Mouse (Mus musculus): Measurements from ENCODE around the gene Clhc1. TPM values are rescaled to one million over a fixed set of nuclear protein-coding genes. Genes with fewer than 3 reads are reported as not detected.

The Clhc1 gene
- polyA plus RNA-seq, 1 experiment from 2014 or later, result 0.15 TPM

DNA sequence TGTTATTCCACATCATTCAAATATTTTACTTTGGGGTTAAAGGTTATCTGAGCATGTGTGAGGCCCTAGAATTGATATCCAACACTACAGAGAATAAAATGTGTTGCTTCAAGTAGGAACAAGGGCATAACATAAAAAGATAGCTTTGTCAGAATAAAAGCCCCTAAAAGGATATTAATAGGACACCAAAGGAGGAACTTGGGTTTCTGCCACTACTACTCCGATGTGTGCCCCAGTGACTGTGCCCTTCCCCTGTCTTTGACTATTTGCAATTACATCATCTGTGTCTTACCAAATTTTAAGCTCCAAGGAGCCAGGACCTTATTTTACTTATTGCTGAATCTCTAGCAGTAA, 1.7 kb downstream of the Clhc1 start:
- Histone ChIP-seq H3K27me3 (replicated peaks; ENCODE audit: control insufficient read depth, insufficient read depth, low read length) (no peaks in the 10 kb centered on the region), H3K36me3 (ENCODE audit: control insufficient read depth, insufficient read depth, low read length) (0 out of 2 replicates have a peak, but pooled peaks cover 4% of the 10 kb centered on the region), H3K27ac (ENCODE audit: low read length) (no peak overlapping the region), H3K9me3 (ENCODE audit: control insufficient read depth, low read length) (no peaks in the 10 kb centered on the region), H3K9ac (ENCODE audit: low read depth, low read length) (no peak overlapping the region), H3K4me2 (ENCODE audit: low read depth, low read length) (no peak overlapping the region), H3K4me3 (ENCODE audit: low read length) (no peak overlapping the region), H3K4me1 (ENCODE audit: control insufficient read depth, insufficient read depth, low read length) (peaks cover 5% of the 10 kb centered on the region; the same call in 1 of the 2 replicates)
- WGBS, result 82% methylated on average over 1 of the region's 1 CpGs
- no peak for ATAC-seq

DNA sequence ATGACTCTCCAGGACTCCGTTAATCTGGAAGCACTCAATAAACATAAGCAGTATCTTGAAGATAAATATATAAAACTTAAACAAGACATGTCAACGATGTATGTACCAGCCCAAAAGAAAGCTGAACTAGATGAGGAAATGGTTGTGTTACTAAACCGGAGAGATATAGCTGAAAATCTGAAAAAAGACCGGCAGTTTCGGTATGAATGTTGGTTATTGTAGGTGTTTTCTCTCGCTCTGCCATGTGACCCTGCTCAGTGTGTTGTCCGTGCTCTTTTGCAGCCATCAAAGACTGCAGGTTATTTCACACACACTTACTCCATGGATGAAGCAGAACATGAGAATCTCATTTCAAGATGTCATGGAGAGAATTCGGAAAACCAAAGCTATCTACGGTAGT, 12.7 kb downstream of the Clhc1 start:
- Histone ChIP-seq H3K4me1 (ENCODE audit: control insufficient read depth, insufficient read depth, low read length) (no peaks in the 10 kb centered on the region), H3K36me3 (ENCODE audit: control insufficient read depth, insufficient read depth, low read length) (no peaks in the 10 kb centered on the region), H3K4me3 (ENCODE audit: low read length) (no peak overlapping the region), H3K4me2 (ENCODE audit: low read depth, low read length) (no peak overlapping the region), H3K27me3 (replicated peaks; ENCODE audit: control insufficient read depth, insufficient read depth, low read length) (no peaks in the 10 kb centered on the region), H3K27ac (ENCODE audit: low read length) (no peak overlapping the region), H3K9me3 (ENCODE audit: control insufficient read depth, low read length) (no peaks in the 10 kb centered on the region), H3K9ac (ENCODE audit: low read depth, low read length) (no peak overlapping the region)
- ATAC-seq, result no peak
- WGBS, result 84% methylated on average over 9 of the region's 9 CpGs

DNA sequence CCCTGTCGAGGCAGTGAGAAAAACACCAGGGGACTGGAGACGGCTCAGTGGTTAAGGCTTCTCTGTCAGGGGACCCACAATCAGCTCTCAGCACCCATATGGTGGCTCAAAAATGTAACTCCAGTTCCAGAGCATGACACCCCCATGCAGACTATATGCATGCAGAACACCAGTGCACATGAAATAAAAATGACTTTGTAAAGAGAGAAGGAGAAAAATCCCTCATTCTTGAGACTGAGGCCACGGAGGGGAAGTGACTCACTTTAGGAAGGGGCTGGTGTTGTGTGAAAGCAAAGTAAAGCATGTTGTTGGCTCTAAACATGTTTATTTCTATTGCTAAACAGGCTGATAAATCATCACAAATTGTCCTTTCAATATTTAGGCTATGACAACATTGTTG, 13.2 kb downstream of the Clhc1 start:
- H3K9ac ChIP-seq (ENCODE audit: low read depth, low read length), result no peak overlapping the region
- H3K9me3 ChIP-seq (ENCODE audit: control insufficient read depth, low read length), result no peaks in the 10 kb centered on the region
- no peaks in the 10 kb centered on the region for H3K4me1 ChIP-seq (ENCODE audit: control insufficient read depth, insufficient read depth, low read length)
- H3K4me2 ChIP-seq (ENCODE audit: low read depth, low read length), result no peak overlapping the region
- no peaks in the 10 kb centered on the region for H3K36me3 ChIP-seq (ENCODE audit: control insufficient read depth, insufficient read depth, low read length)
- 86% methylated on average over 3 of the region's 3 CpGs for WGBS
- H3K27me3 ChIP-seq (replicated peaks; ENCODE audit: control insufficient read depth, insufficient read depth, low read length), result no peaks in the 10 kb centered on the region
- no peak for ATAC-seq
- no peak overlapping the region for H3K27ac ChIP-seq (ENCODE audit: low read length)
- no peak overlapping the region for H3K4me3 ChIP-seq (ENCODE audit: low read length)

DNA sequence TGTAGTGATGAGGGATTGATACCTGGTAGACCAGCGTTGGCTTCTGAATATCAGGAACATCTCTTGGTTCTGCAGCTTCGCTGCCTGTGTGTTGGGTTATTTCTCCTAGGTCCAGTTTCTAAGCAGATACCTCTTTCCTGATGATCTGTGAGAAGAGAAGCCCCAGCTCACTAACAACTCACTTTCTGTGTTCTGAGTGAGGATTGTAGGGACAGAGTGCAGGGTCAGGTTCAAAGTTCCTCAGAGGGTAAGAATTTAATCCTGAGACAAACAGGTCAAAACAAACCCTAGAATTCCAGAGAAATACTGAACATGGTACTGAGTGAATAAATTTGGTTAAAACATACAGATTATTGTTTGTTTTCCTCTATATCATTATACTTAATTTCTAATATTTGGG, 15.7 kb downstream of the Clhc1 start:
- Histone ChIP-seq H3K27me3 (replicated peaks; ENCODE audit: control insufficient read depth, insufficient read depth, low read length) (no peaks in the 10 kb centered on the region), H3K36me3 (ENCODE audit: control insufficient read depth, insufficient read depth, low read length) (no peaks in the 10 kb centered on the region), H3K4me2 (ENCODE audit: low read depth, low read length) (no peak overlapping the region), H3K27ac (ENCODE audit: low read length) (no peak overlapping the region), H3K4me3 (ENCODE audit: low read length) (no peak overlapping the region), H3K9ac (ENCODE audit: low read depth, low read length) (no peak overlapping the region), H3K9me3 (ENCODE audit: control insufficient read depth, low read length) (no peaks in the 10 kb centered on the region), H3K4me1 (ENCODE audit: control insufficient read depth, insufficient read depth, low read length) (no peaks in the 10 kb centered on the region)
- WGBS, result 89% methylated on average over 2 of the region's 2 CpGs
- ATAC-seq, result no peak

DNA sequence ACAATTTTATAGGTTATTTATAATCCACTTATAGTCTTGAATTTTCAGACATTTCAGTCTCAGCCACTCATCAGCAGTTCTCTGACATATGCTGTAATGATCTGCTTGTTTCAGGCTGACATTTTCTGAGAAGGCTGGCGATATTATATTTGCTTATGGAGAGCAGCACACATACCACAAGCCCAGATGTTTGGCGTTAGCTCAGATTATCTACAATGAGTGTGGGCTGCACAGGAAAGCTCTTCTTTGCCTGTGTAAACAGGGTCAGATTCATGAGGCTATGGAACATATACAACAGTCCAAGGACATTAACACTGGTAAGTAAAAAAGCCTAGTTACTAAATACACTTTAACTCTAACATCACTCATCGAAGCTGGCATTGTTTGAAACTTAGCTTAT, 23.8 kb downstream of the Clhc1 start:
- Histone ChIP-seq H3K4me1 (ENCODE audit: control insufficient read depth, insufficient read depth, low read length) (no peaks in the 10 kb centered on the region), H3K4me2 (ENCODE audit: low read depth, low read length) (no peak overlapping the region), H3K4me3 (ENCODE audit: low read length) (no peak overlapping the region), H3K9ac (ENCODE audit: low read depth, low read length) (no peak overlapping the region), H3K27ac (ENCODE audit: low read length) (no peak overlapping the region), H3K36me3 (ENCODE audit: control insufficient read depth, insufficient read depth, low read length) (no peaks in the 10 kb centered on the region), H3K27me3 (replicated peaks; ENCODE audit: control insufficient read depth, insufficient read depth, low read length) (no peaks in the 10 kb centered on the region), H3K9me3 (ENCODE audit: control insufficient read depth, low read length) (no peaks in the 10 kb centered on the region)
- no peak for ATAC-seq
- 37% methylated on average over 3 of the region's 3 CpGs for WGBS

DNA sequence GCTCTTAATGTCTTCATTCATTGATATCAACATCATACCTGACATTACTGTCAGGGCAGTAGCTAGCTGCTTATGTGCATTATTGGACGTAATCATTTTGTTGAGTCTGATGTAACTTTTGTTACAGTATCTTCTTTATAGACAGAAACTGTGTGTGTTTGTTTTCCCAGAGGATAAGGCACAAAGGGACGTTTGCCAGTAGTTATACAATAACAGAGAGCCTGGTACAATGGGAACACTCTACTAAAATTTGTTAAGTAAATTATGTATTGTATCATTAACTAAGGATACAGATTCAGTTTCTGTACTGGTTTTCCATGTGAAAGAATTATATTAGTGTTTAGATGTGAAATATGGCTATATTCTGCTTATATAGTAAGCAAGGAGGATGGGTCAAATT, 24.9 kb downstream of the Clhc1 start:
- H3K4me1 ChIP-seq (ENCODE audit: control insufficient read depth, insufficient read depth, low read length), result no peaks in the 10 kb centered on the region
- H3K36me3 ChIP-seq (ENCODE audit: control insufficient read depth, insufficient read depth, low read length), result no peaks in the 10 kb centered on the region
- H3K9me3 ChIP-seq (ENCODE audit: control insufficient read depth, low read length), result no peaks in the 10 kb centered on the region
- no peak overlapping the region for H3K9ac ChIP-seq (ENCODE audit: low read depth, low read length)
- no peak overlapping the region for H3K4me3 ChIP-seq (ENCODE audit: low read length)
- H3K27me3 ChIP-seq (replicated peaks; ENCODE audit: control insufficient read depth, insufficient read depth, low read length), result no peaks in the 10 kb centered on the region
- ATAC-seq, result no peak
- WGBS, result 73% methylated on average over 2 of the region's 2 CpGs
- no peak overlapping the region for H3K4me2 ChIP-seq (ENCODE audit: low read depth, low read length)
- H3K27ac ChIP-seq (ENCODE audit: low read length), result no peak overlapping the region

DNA sequence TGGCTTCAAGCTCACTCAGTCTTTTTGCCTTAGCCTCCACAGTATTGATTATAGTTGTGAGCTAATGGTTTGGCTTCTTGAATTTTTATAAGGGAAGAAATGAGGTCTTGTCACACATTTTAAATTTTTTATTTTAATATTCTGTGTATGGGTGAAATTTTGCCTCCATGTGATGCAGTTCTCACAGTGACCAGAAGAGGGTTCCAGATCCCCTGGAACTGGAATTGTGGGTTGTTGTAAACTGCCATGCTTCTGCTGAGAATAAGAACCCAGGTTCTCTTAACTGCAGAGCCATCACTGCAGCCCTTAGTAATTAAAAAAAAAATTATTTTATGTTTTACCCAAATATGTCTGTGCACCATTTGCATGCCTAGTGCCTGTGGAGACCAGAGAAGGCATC, 31.9 kb downstream of the Clhc1 start:
- H3K27ac ChIP-seq (ENCODE audit: low read length), result no peak overlapping the region

DNA sequence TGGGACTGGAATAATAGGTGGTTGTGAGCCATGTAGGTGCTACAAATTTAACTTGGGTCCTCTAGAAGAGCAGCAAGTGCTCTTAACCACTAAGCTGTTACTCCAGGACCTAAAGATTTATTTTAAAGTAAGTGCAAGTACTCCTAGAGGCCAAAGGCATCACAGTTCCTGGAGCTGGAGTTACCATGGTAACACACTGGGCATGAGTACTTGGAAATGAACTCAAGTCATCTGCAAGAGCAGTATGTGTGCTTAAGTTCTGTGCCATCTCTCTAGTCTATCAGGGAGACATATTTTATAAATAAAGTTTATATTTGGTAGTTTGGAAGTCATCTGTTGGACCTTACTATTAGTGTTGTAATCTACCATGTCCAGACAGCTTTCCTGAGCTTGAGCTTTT, 47.5 kb downstream of the Clhc1 start:
- Histone ChIP-seq H3K9ac (ENCODE audit: low read depth, low read length) (no peak overlapping the region), H3K4me2 (ENCODE audit: low read depth, low read length) (no peak overlapping the region), H3K4me3 (ENCODE audit: low read length) (no peak overlapping the region), H3K27ac (ENCODE audit: low read length) (no peak overlapping the region), H3K27me3 (replicated peaks; ENCODE audit: control insufficient read depth, insufficient read depth, low read length) (no peaks in the 10 kb centered on the region), H3K9me3 (ENCODE audit: control insufficient read depth, low read length) (no peaks in the 10 kb centered on the region), H3K4me1 (ENCODE audit: control insufficient read depth, insufficient read depth, low read length) (no peaks in the 10 kb centered on the region), H3K36me3 (ENCODE audit: control insufficient read depth, insufficient read depth, low read length) (no peaks in the 10 kb centered on the region)
- no peak for ATAC-seq

More for the DNA sequence above, 31.9 kb downstream of the Clhc1 start:
- Histone ChIP-seq H3K36me3 (ENCODE audit: control insufficient read depth, insufficient read depth, low read length) (no peaks in the 10 kb centered on the region), H3K4me2 (ENCODE audit: low read depth, low read length) (no peak overlapping the region), H3K27me3 (replicated peaks; ENCODE audit: control insufficient read depth, insufficient read depth, low read length) (no peaks in the 10 kb centered on the region), H3K4me3 (ENCODE audit: low read length) (no peak overlapping the region), H3K9ac (ENCODE audit: low read depth, low read length) (no peak overlapping the region), H3K9me3 (ENCODE audit: control insufficient read depth, low read length) (no peaks in the 10 kb centered on the region), H3K4me1 (ENCODE audit: control insufficient read depth, insufficient read depth, low read length) (no peaks in the 10 kb centered on the region)
- no peak for ATAC-seq

DNA sequence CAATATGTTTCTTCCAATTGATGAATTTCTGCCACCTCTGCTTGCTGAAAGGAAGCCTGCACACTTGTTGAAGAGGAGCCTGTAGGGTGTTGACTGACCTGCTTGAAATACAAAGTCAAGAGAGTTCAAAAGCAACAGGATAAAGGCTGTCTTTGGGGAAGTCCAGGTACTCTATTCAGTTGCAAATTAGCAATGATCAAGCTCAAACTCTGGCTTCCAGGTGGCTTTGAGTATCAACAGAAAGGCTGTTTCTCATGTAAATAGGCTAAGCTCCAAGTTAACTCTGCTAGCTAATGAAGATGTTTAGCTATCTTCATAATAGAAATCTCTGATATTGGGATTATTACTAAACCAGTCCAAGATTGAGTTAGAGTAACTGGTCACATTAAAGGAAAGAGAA, 49.4 kb downstream of the Clhc1 start:
- Histone ChIP-seq H3K9ac (ENCODE audit: low read depth, low read length) (no peak overlapping the region), H3K27ac (ENCODE audit: low read length) (no peak overlapping the region), H3K4me2 (ENCODE audit: low read depth, low read length) (no peak overlapping the region), H3K27me3 (replicated peaks; ENCODE audit: control insufficient read depth, insufficient read depth, low read length) (no peaks in the 10 kb centered on the region), H3K4me1 (ENCODE audit: control insufficient read depth, insufficient read depth, low read length) (no peaks in the 10 kb centered on the region), H3K36me3 (ENCODE audit: control insufficient read depth, insufficient read depth, low read length) (no peaks in the 10 kb centered on the region), H3K9me3 (ENCODE audit: control insufficient read depth, low read length) (no peaks in the 10 kb centered on the region), H3K4me3 (ENCODE audit: low read length) (no peak overlapping the region)
- no peak for ATAC-seq

DNA sequence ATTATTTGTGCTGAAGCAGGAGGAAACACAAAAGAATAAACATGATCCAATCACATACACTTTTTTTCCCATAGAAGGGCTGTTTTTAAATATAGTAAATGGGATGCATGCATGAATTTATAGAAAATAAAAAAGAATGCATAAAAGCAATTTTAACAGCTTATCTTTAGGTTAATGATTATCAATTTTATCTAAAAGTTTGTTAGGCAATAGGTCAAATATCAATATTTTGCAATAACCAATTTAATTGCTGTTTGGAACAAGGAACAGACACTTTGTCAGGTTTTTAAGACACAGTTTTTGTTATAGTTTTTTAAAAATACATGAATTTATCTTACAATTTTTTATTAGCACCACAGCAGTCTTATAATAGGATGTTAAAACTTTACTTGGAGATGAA, 51.2 kb downstream of the Clhc1 start:
- no peaks in the 10 kb centered on the region for H3K36me3 ChIP-seq (ENCODE audit: control insufficient read depth, insufficient read depth, low read length)
- H3K9me3 ChIP-seq (ENCODE audit: control insufficient read depth, low read length), result no peaks in the 10 kb centered on the region
- H3K4me3 ChIP-seq (ENCODE audit: low read length), result no peak overlapping the region
- no peak for ATAC-seq
- H3K27me3 ChIP-seq (replicated peaks; ENCODE audit: control insufficient read depth, insufficient read depth, low read length), result no peaks in the 10 kb centered on the region
- H3K9ac ChIP-seq (ENCODE audit: low read depth, low read length), result no peak overlapping the region
- H3K27ac ChIP-seq (ENCODE audit: low read length), result no peak overlapping the region
- no peak overlapping the region for H3K4me2 ChIP-seq (ENCODE audit: low read depth, low read length)
- no peaks in the 10 kb centered on the region for H3K4me1 ChIP-seq (ENCODE audit: control insufficient read depth, insufficient read depth, low read length)

Measured in intestine, embryonic 16.5 days (tissue).